Mouse (Mus musculus) embryo, embryonic 10.5 days (tissue): ENCODE measurements around the gene Hdac2.
A peak's percentile ranks its signal among the peaks of the same experiment; 100 is the strongest.

Experiments
- DNase-seq: peaks from one replicate; pipeline ENCODE4 v3.0.0-alpha.2; 2015; ENCODE audit warnings: low spot score

Hdac2 gene

GRCm38 (mm10) chr10:36974086-36974675 lies at the start of gene Hdac2:
TSS of gene Hdac2 (plus strand) at chr10:36974544.
- peak; percentile 89 for DNase-seq

- no peak for DNase-seq
Measured at GRCm38 (mm10) chr10:36928212-36928611, 46.1 kb upstream of the Hdac2 start.

- no peak for DNase-seq
Measured at GRCm38 (mm10) chr10:36935863-36936262, 38.5 kb upstream of the Hdac2 start.

DNA sequence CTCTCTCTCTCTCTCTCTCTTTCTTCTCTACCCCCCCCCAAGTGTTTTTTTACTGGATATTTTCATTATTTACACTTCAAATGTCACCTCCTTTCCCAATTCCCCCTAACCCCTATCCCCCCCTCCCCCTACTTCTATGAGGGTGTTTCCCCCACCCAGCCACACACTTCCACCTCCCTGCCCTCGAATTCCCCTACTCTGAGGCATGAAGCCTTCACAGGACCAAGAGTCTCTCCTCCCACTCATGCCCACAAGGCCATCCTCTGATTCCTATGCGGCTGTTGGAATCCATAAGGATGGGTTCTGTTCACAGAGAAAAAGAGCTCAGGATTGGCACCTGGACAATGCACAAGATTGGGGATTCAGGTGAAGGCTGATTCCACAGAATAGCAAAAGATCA lies 38.1 kb upstream of the Hdac2 start:
- DNase-seq, result no peak

- DNase-seq, result no peak
Measured at GRCm38 (mm10) chr10:36951742-36952141, 22.6 kb upstream of the Hdac2 start.

- no peak for DNase-seq
Measured at GRCm38 (mm10) chr10:36952622-36953021, 21.7 kb upstream of the Hdac2 start.

DNA sequence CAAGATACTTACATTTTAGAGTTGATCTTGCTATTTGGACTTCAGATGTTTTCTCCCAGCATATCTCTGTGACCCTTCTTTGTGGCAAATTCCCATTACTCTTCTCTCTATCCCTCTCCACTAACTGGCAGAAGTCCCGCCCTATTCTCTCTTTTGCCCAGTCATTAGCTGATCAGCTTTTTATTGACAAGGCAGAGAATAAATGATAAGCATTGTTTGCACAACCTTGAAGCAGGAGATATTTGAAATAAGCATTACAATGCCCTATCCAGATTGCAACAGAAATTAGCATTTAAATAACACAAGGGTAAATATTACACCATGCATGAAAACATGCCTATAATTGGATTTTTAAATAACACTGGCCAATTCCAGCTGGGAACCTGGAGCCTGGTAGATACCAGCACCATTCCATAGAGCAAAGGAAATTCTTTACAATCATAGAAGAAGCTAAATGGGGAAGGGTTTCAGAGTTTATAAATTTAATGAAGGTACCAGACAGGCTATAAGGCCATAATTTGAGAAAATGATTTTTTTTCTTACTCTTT lies 14.7 kb upstream of the Hdac2 start:
- no peak for DNase-seq

DNA sequence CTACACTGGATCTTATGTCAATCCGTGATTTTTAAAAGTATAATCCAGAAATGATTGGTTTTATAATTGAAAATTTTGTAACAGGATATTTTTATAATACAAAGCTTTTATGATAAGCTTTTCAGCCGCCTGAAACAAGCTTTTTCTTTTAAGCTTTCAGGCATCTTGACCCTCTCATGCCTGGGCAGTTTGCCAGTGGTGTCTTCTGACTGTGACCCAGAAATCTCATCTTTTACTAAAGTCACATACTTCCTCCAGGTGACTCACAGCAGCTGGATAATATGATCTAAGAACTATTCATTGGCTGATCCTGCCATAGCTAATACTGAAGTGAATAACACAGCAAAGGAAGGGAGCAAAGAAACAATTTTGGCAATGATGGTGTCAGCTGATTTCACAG lies 9.9 kb upstream of the Hdac2 start:
- DNase-seq, result no peak

- DNase-seq, result peak; percentile 65
Measured at GRCm38 (mm10) chr10:36974676-36975520, 554 bp downstream of the Hdac2 start.

GRCm38 (mm10) chr10:36981866-36982265 lies 7.5 kb downstream of the Hdac2 start:
- DNase-seq, result no peak

DNA sequence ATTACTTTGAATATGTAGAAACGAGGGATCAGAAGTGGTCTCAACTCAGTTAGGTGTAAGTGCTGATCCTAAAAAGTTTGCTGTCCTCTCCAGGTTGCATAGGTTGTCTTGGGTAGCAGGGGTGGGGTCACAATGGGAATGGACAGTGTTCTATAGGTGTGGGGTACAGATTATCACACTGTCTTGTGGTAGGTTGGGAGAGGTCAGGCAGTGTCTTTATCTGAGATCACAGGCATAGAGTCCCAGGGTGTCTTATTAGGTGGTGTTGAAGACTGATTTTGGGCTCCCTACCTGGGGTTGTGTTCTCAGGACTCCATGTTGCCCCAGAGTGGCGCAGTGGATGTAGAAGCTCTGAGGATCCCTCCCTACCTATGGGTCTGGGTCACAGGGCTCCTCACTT lies 17.8 kb downstream of the Hdac2 start:
- DNase-seq, result no peak

GRCm38 (mm10) chr10:37000839-37001238 lies 26.5 kb downstream of the Hdac2 start:
- DNase-seq, result no peak

- peak; percentile 90 for DNase-seq
Measured at GRCm38 (mm10) chr10:37014274-37015107, 40.1 kb downstream of the Hdac2 start.

- no peak for DNase-seq
Measured at GRCm38 (mm10) chr10:37015729-37016128, 41.4 kb downstream of the Hdac2 start.

DNA sequence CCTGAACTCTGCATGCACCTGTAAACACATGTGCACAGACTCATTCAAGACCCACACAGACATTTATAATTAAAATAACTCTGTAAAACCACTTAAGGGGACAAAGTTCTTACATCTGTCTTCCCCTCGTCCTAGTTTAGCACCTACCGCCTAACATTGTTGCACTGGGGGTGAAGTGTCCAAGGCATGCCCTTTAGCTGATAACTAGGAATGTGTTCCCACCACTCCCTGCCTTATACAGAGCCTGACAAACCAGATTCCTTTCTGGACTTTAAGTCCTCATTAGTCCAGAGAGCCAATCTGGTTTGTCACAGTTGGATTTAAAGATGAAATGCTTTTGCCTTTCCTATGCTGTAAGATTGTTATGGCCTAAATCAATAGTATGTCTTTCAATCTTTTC lies 41.9 kb downstream of the Hdac2 start:
- DNase-seq, result no peak

GRCm38 (mm10) chr10:37024301-37024700 lies 50.0 kb downstream of the Hdac2 start:
- DNase-seq, result no peak

DNA sequence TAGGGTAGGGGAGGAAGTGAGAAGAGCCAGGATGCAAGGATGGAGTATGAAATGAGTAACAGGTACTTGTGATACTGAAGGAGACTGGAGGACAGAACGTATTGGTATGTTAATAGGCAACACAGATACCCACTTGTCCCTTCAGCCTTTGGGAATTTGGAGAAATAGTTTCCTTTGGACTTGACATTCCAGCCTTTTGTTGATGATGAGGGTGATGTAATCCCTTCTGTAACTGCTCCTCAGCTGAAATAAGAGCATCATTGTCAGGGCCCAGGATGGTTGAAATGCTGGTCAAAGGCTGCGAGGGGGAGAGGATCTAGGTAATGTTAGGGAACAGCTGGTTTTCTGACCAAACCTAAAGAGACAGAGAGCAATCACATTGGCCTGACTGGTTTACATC lies 54.3 kb downstream of the Hdac2 start:
- DNase-seq, result no peak

- DNase-seq, result no peak
Measured at GRCm38 (mm10) chr10:37035090-37035497, 60.8 kb downstream of the Hdac2 start.

DNA sequence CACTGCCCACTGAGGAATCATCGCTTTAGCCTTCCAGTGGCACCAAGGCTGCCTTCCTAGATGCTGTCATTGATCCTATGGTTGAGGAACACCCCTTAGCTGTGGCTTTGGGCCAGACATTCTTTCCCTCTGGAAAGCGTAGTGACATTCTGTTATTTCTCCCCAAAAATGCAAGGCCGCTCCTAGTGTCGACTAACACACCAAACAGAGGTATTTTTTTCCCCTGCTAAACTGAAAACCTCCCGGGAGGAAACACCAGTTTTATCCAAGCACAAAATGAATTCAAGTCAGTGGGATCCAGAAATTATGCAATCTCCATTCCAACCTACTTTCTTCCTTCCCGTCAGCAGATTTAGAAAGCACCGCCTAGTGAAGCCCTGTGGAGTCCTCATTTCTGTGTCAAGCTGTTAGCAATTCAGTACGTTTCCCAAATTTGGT lies 73.3 kb downstream of the Hdac2 start:
- DNase-seq, result no peak
